ENCODE assay signal across 13 mouse cellular contexts in the genomic region with DNA sequence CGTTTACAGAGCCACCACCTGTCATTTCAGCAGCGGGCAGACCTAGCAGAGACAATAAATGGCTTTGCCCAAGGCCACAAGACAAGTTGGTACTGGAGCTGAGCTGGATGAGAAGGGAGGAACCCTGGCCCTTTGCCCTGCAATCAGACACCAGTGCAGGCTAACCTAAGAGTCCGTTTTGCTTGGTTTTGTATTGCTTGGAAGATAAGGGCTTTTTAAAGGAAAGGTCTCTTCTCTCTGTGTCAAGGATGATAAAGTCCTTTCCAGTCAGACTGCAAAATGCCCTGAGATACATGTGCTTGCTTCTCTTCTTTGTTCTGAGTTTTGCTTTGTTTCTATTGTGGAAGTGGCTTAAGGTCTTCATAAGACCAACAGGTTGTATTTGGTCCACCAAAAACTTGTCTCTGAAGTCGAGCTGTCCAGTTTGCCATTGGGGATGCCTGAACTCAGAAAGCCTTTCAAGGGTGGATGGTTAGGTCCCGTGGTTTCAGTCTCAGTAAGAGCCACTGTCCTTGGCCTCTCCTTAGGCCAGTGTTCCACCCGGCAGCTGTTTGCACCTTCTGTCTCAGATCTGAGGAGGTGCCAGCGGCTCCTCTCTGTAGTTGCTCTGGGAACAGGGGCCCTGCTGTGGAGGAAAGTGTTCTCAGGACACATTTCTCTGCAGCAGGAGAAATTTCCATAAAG.
DNase-seq lines count a peak whose midpoint lies in the region; ATAC-seq and TF ChIP-seq lines count a peak whose summit lies in the region.
"Had no signal": no experiment of that assay in that cellular context is flagged by ENCODE, and none has a peak within 500 bp of the region (broad histone marks: within the 10 kb centered on the region; RNA-seq: fewer than 3 reads in every experiment).

No protein-coding gene starts in this region.

- H3K27me3 ChIP-seq in heart, embryonic 12.5 days (replicated peaks) = no peaks in the 10 kb centered on the region
- H3K27me3 ChIP-seq in liver, embryonic 12.5 days (replicated peaks) = no peaks in the 10 kb centered on the region
- no peaks in the 10 kb centered on the region for H3K27me3 ChIP-seq in hindbrain, embryonic 13.5 days
- H3K27me3 ChIP-seq: heart, embryonic 15.5 days; lung, embryonic 15.5 days had no signal

- no peaks in the 10 kb centered on the region for H3K36me3 ChIP-seq in heart, embryonic 12.5 days
- H3K36me3 ChIP-seq in liver, embryonic 12.5 days = no peaks in the 10 kb centered on the region
- no peaks in the 10 kb centered on the region for H3K36me3 ChIP-seq in hindbrain, embryonic 13.5 days
- H3K36me3 ChIP-seq: embryonic facial prominence, embryonic 12.5 days; heart, embryonic 15.5 days; lung, embryonic 15.5 days had no signal

- H3K4me3 ChIP-seq in heart, embryonic 12.5 days = no peak overlapping the region
- H3K4me3 ChIP-seq in liver, embryonic 12.5 days = no peak overlapping the region
- H3K4me3 ChIP-seq in lung, adult 2 months (replicated peaks; ENCODE audit: extremely low read depth, low read depth, low read length) = no peak overlapping the region
- no peak overlapping the region for H3K4me3 ChIP-seq in hindbrain, embryonic 13.5 days
- H3K4me3 ChIP-seq: embryonic facial prominence, embryonic 12.5 days; heart, embryonic 15.5 days; lung, embryonic 15.5 days had no signal

- TF ChIP-seq CTCF in lung, adult 2 months (IDR thresholded peaks at IDR 0.05; ENCODE audit: insufficient read depth, low read length) = no peak

- ATAC-seq in heart, embryonic 12.5 days (ENCODE audit: insufficient number of reproducible peaks, low FRiP score) = no peak
- peak; percentile 49; the same call in 1 of the 2 replicates for ATAC-seq in liver, embryonic 12.5 days
- no peak for ATAC-seq in hindbrain, embryonic 13.5 days (ENCODE audit: low FRiP score)
- ATAC-seq: midbrain, embryonic 16.5 days had no signal

- H3K4me2 ChIP-seq in heart, embryonic 12.5 days = no peak overlapping the region
- H3K4me2 ChIP-seq in liver, embryonic 12.5 days = no peak overlapping the region
- H3K4me2 ChIP-seq in hindbrain, embryonic 13.5 days = no peak overlapping the region
- H3K4me2 ChIP-seq: embryonic facial prominence, embryonic 12.5 days; heart, embryonic 15.5 days; lung, embryonic 15.5 days had no signal

- WGBS in heart, embryonic 12.5 days = 39% methylated on average over 7 of the region's 7 CpGs
- WGBS in liver, embryonic 12.5 days (ENCODE audit: insufficient replicate concordance) = 22% methylated on average over 7 of the region's 7 CpGs
- 57% methylated on average over 7 of the region's 7 CpGs for WGBS in lung, adult 2 months
- 70% methylated on average over 7 of the region's 7 CpGs for WGBS in hindbrain, embryonic 13.5 days

- no peaks in the 10 kb centered on the region for H3K9me3 ChIP-seq in heart, embryonic 12.5 days (replicated peaks)
- H3K9me3 ChIP-seq in liver, embryonic 12.5 days (replicated peaks) = no peaks in the 10 kb centered on the region
- H3K9me3 ChIP-seq in hindbrain, embryonic 13.5 days = no peaks in the 10 kb centered on the region
- H3K9me3 ChIP-seq: embryonic facial prominence, embryonic 12.5 days; heart, embryonic 15.5 days; lung, embryonic 15.5 days had no signal

- H3K9ac ChIP-seq in heart, embryonic 12.5 days = no peak overlapping the region
- H3K9ac ChIP-seq in liver, embryonic 12.5 days = no peak overlapping the region
- H3K9ac ChIP-seq in hindbrain, embryonic 13.5 days = no peak overlapping the region
- H3K9ac ChIP-seq: embryonic facial prominence, embryonic 12.5 days; heart, embryonic 15.5 days; lung, embryonic 15.5 days had no signal

- DNase-seq in heart, adult 11 months = peak; percentile 94
- peak; percentile 43 for DNase-seq in 416B (ENCODE audit: low read depth)
- DNase-seq in adrenal gland, postnatal 10 days = peak; percentile 61
- DNase-seq in spleen, postnatal 4 days (ENCODE audit: low spot score in 2 of 2) = no peak
- no peak for DNase-seq in lung, adult 2 months
- DNase-seq: kidney, adult 2 months had no signal

- no peak overlapping the region for H3K27ac ChIP-seq in heart, embryonic 12.5 days (ENCODE audit: poor library complexity, severe bottlenecking)
- H3K27ac ChIP-seq in liver, embryonic 12.5 days = no peak overlapping the region
- H3K27ac ChIP-seq in hindbrain, embryonic 13.5 days = no peak overlapping the region
- H3K27ac ChIP-seq: embryonic facial prominence, embryonic 12.5 days; heart, embryonic 15.5 days; lung, embryonic 15.5 days had no signal

- TF ChIP-seq POLR2A in lung, adult 2 months (IDR thresholded peaks at IDR 0.05; ENCODE audit: borderline replicate concordance, extremely low read depth, low read depth, low read length) = no peak

- H3K4me1 ChIP-seq in heart, embryonic 12.5 days (replicated peaks) = no peaks in the 10 kb centered on the region
- H3K4me1 ChIP-seq in liver, embryonic 12.5 days = peaks cover 26% of the 10 kb centered on the region
- H3K4me1 ChIP-seq in lung, adult 2 months (ENCODE audit: control insufficient read depth, insufficient read depth, low read length) = no peaks in the 10 kb centered on the region
- no peaks in the 10 kb centered on the region for H3K4me1 ChIP-seq in hindbrain, embryonic 13.5 days (replicated peaks)
- H3K4me1 ChIP-seq: embryonic facial prominence, embryonic 12.5 days; heart, embryonic 15.5 days; lung, embryonic 15.5 days had no signal

Comparison
In these comparisons a context has a peak if more than half of its experiments do, and no peak if none do; other contexts are left out.
1. DNase-seq: peak in heart, adult 11 months (single experiment), 416B (single experiment) and adrenal gland, postnatal 10 days (single experiment); none in spleen, postnatal 4 days (0 of 2) and lung, adult 2 months (single experiment).